Mouse (Mus musculus) lung, adult 2 months (tissue): ENCODE results near the gene Cnbd2. TPM values are rescaled to one million over a fixed set of nuclear protein-coding genes. Genes with fewer than 3 reads are reported as not detected.

Experiments
- DNase-seq: peaks from one replicate; pipeline ENCODE4 v3.0.0; 2022
- H3K4me1 ChIP-seq: fragments of 200-500 bp; 2 replicates; pipeline ENCODE4 v1.6.1; 2011; ENCODE audit warnings: low read length; ENCODE audit not compliant: control insufficient read depth, insufficient read depth
- H3K4me3 ChIP-seq: fragments of 200-500 bp; replicated peaks from 2 replicates; pipeline ENCODE3; 2011; ENCODE audit warnings: low read depth, mild to moderate bottlenecking, control low read depth, low read length; ENCODE audit errors: extremely low read depth
- CTCF ChIP-seq: fragments of 200-500 bp; IDR thresholded peaks from 2 replicates; pipeline ENCODE4 v1.5.1; 2011; ENCODE audit warnings: mild to moderate bottlenecking, low read length, control low read depth; ENCODE audit not compliant: insufficient read depth
- POLR2A ChIP-seq: fragments of 200-500 bp; IDR thresholded peaks from 2 replicates; pipeline ENCODE4 v1.6.1; 2011; ENCODE audit warnings: low read depth, mild to moderate bottlenecking, control low read depth, low read length, borderline replicate concordance; ENCODE audit errors: extremely low read depth
- WGBS: fragments of 180-500 bp; shearing (Covaris S2); methylation state at CpG from one replicate; pipeline ENCODE4 v1.1.7; 2018; 5-methylcytosine and 5-hydroxymethylcytosine counted together
- polyA plus RNA-seq: library from polyadenylated mRNA; depleted of rRNA; stranded (reverse); fragments of >200 nt; gene quantifications from 2 replicates; pipeline ENCODE4 v1.2.3, GENCODE M21; 2012; rRNA removed

Gene Cnbd2
- 0.96 and 1.2 TPM in 2 replicates for polyA plus RNA-seq

DNA sequence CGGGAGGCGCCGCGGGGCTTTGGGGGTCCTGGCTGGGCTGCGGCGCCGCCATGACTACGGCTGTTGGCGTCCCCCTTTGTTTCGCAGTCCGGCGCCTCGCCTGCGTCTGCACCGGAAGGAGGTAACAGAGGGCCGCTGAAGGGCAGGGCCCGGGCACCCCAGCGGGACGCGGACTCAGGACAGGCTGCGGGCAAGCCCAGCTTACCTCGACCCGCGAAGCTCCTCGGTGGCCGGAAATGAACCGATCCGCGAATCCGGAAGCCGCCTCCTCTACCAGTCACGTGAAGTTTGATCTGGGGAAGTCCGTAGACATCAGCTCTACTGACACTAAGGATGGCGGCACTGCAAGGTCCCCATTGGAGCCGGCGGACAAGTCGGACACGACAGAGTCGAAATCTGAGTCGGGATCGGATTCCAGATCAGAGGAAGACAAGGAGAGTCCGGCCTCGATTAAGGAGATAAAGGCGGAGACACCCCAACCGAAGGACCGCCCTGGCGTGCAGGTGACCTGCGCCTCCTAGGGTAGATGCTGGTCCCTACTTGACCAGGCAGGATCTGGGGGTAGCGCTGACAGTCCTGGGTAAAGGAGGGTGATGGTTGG, at the start of gene Cnbd2, which contains the start of gene Scand1:
Gene Cnbd2, plus strand, starts transcription at position 3 of the 601 bp plus-strand sequence.
Gene Scand1, minus strand, starts transcription at position 408 of the 601 bp plus-strand sequence.
- peak; percentile 83 for DNase-seq
- under 1% methylated on average over 49 of the region's 49 CpGs for WGBS
- H3K4me3 ChIP-seq = peak within 1 kb of the TSS; percentile 89
- TF ChIP-seq POLR2A = peak; percentile 88
- no peak for TF ChIP-seq CTCF
- H3K4me1 ChIP-seq = peaks cover 6% of the 10 kb centered on the region; the same call in 1 of the 2 replicates

DNA sequence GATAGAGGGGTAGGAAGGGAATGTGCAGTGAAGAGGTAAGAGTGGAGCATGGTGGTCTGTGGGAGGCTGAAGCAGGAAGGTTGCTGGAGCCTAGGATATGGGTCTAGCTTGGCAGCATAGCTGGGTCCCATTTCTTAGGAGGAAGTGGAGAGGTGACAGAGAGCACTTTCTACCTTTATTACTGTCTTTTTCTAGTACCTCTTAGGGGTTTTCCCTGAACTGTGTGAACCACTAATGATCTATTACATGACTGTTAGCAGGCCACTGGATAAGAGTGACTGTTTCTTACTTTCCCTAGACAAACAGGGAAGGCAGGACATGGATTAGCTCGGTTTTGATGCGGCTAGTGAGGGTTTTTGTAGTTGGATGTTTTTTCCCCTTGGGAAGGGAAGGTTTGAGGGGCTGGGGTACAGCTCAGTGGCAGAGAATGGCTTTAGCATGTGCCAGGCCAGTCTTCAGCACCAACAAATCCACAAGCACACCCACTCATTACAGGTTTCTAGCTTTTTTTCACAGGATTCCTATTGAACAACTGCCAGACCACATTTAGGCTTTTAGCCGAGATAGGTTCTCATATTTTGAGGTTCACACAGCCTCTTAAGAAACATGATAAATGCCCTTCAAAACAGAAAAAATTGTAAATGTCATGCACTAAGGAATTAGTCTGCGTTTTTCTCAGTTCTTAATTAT, 48.8 kb upstream of the Cnbd2 start:
- no peak for DNase-seq
- TF ChIP-seq CTCF = no peak
- no peak for TF ChIP-seq POLR2A
- WGBS = 77% methylated on average over 4 of the region's 4 CpGs
- H3K4me1 ChIP-seq = peaks cover 3% of the 10 kb centered on the region
- H3K4me3 ChIP-seq = no peak overlapping the region

GRCm38 (mm10) chr2:156267636-156268035, 44.5 kb upstream of the Cnbd2 start:
- TF ChIP-seq CTCF (no peak), POLR2A (no peak)

GRCm38 (mm10) chr2:156272553-156272952, 39.5 kb upstream of the Cnbd2 start:
- WGBS = 86% methylated on average over 6 of the region's 6 CpGs
- no peak for TF ChIP-seq CTCF
- Histone ChIP-seq H3K4me1 (no peaks in the 10 kb centered on the region), H3K4me3 (no peak overlapping the region)
- DNase-seq = no peak

More at GRCm38 (mm10) chr2:156267636-156268035, 44.5 kb upstream of the Cnbd2 start:
- DNase-seq = no peak
- Histone ChIP-seq H3K4me3 (no peak overlapping the region), H3K4me1 (no peaks in the 10 kb centered on the region)
- WGBS = 89% methylated on average over 9 of the region's 9 CpGs

DNA sequence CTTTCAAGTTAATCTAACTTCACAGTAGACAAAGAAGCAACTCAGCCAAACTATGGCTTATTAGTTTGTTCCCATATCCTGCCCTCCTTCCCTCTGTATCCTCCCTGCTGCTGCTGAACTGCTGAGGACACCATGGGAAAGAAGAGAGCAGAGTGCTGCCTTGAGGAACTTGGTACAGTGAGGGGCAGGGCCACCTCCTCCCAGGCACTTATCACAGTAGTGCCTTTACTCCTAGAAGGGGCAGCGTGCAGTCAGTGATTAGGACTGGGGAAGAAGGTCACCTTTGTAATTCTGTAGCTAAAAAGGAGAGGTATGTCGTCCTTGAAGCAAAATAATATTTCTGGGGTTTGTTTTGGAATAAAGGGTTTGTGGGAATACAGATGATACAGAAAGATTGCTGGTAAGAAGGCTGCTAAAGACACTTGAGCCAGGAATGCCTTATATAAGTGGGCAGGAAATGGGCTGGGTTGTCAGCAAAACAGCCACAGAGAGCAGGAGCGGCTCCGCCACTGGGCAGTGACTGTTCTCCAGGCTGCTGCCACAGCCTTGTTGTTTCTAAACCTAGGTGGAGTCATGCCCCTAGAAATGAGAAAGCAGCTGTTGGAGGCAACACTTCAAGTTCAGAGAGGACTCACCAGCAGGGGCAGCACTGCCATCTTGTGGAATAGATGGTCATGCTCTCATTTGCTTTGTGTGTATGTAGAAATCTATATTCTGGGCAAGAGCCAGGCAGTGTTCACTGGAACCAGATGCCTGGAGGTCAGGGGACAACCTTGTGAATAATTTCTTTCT, 33.7 kb upstream of the Cnbd2 start:
- Histone ChIP-seq H3K4me3 (no peak overlapping the region), H3K4me1 (peaks cover 10% of the 10 kb centered on the region)
- WGBS = 16% methylated on average over 4 of the region's 4 CpGs
- DNase-seq = peak; percentile 76
- TF ChIP-seq POLR2A (no peak; the same call in 1 of the 2 replicates), CTCF (peak; percentile 82)

DNA sequence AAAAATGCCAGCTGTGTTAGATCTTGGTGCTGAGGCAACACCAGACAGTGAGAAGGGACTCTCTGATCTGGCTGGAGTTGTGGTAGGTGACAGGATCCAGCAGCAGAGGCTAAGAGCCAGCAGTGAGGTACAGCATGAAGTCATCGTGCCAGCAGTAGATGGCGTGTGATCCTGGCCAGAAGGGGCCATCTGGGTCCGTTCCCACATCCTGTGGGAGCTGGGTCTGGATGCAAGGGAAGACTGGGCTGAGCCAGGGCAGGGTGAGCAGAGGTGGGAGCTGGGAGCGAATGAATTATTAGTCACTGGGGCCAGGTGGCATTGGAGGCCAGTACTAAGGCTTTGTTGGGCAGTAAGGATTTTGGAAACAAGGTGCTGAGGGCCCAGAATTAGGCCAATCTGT, 30.9 kb upstream of the Cnbd2 start:
- H3K4me1 ChIP-seq = peaks cover 10% of the 10 kb centered on the region
- no peak for DNase-seq
- H3K4me3 ChIP-seq = no peak overlapping the region
- TF ChIP-seq POLR2A = no peak
- no peak for TF ChIP-seq CTCF
- 64% methylated on average over 4 of the region's 4 CpGs for WGBS

GRCm38 (mm10) chr2:156285161-156285560, 26.9 kb upstream of the Cnbd2 start:
- TF ChIP-seq POLR2A (no peak), CTCF (no peak)
- Histone ChIP-seq H3K4me1 (no peaks in the 10 kb centered on the region), H3K4me3 (no peak overlapping the region)
- no peak for DNase-seq
- 87% methylated on average over 2 of the region's 2 CpGs for WGBS

DNA sequence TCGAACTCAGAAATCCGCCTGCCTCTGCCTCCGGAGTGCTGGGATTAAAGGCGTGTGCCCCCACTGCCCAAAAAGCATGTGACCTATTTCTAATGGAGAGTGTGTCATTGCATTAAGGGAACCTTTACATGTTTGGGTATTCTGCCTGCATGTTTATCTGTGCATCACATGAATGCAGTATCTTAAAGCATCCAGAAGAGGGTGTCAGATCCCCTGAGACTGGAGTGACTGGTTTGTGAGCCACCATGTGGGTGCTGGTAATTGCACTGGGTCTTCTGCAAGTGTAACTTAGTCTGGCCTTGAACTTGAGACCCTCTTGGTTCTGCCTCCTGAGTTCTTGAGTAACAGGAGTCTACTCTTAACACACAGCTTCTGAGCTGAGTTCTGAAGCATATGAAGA, 25.4 kb upstream of the Cnbd2 start:
- 91% methylated on average over 4 of the region's 4 CpGs for WGBS
- H3K4me1 ChIP-seq = no peaks in the 10 kb centered on the region
- no peak for DNase-seq
- H3K4me3 ChIP-seq = no peak overlapping the region
- TF ChIP-seq CTCF = no peak
- TF ChIP-seq POLR2A = no peak

GRCm38 (mm10) chr2:156288222-156288621, 23.9 kb upstream of the Cnbd2 start:
- Histone ChIP-seq H3K4me3 (no peak overlapping the region), H3K4me1 (no peaks in the 10 kb centered on the region)
- WGBS = 89% methylated on average over 2 of the region's 2 CpGs
- DNase-seq = no peak
- TF ChIP-seq POLR2A (no peak), CTCF (no peak)

DNA sequence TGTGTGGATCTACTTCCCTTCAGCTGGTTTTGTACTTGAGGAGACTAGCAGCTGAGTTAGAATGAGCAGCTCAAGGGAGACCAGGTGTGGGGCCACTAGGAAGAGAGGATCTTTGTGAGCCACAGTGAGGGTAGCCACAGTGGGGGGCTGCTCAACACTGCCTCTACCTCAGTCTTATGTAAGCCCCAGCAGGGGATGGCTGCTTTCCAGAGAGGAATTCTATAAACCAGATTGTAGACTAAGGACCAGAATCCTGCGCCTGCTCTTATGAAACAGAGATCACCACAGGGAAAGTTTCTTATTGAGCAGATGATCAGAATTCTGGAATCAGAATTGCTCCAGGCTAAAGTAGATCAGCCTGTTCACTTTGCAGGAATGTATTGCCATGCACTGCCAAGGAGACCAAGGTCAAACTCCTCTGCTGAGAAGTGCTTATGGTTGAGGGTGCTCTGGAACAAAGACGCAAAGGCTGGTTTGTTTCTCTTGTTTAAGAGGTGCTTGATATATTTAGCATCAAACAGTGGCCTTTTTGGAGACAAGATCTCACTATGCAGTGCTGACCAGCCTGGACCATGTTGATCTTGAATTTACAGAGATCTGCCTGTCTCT, 22.4 kb upstream of the Cnbd2 start:
- TF ChIP-seq CTCF = no peak
- TF ChIP-seq POLR2A = no peak
- DNase-seq = no peak
- WGBS = 80% methylated on average over 2 of the region's 2 CpGs
- Histone ChIP-seq H3K4me3 (no peak overlapping the region), H3K4me1 (no peaks in the 10 kb centered on the region; the same call in 1 of the 2 replicates)
